Mouse (Mus musculus): ENCODE measurements around the gene Ndrg4.
"Not testable (repeated sequence)": the region's sequence is repeated elsewhere in the genome, so short reads cannot be mapped to it uniquely, and the experiment has no call there.

Gene Ndrg4

DNA sequence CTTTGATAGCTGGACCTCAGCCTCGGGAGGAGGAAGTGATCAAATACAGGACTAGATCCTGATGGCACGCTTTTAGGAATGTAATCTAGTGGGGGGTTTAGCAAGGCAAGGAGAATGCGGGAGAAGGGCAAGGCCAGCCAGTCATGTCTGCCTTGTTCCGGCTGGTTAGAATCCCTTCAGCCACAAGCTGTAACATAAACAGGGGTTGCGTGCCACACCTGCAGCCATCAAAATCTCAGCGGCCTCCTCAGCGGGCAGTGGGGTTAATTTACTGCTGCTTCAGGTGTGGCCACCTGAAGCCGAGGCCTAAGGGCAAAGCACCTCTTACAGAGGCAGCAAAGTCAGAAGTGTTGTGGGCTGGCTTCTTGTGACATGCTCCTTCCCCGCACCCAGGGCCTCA is at the start of gene Ndrg4:
Gene Ndrg4, plus strand, starts transcription at position 350 of the 400 bp plus-strand sequence.
- in situ Hi-C loops (cut with MboI, MseI) = no loop called here

DNA sequence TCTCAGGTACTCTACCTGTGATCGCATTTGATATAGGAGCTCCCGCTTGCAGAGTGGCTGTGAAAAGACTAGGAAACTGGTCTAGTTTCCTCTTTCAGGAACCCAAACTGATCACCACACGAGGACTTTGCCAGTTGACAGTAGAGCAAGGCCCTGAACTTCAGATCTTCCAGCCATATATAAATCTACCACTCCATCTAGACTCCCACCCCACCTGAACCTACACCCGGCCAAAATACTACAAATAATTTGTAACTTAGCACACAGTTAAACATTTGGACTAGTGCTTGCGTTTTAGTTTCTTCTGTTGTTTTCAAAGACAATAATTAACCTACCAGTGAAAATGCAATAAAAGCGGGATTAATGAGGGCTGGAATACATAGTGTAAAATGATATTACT is 43.9 kb upstream of the Ndrg4 start:
- in situ Hi-C loops (cut with MboI, MseI) = no loop called here

DNA sequence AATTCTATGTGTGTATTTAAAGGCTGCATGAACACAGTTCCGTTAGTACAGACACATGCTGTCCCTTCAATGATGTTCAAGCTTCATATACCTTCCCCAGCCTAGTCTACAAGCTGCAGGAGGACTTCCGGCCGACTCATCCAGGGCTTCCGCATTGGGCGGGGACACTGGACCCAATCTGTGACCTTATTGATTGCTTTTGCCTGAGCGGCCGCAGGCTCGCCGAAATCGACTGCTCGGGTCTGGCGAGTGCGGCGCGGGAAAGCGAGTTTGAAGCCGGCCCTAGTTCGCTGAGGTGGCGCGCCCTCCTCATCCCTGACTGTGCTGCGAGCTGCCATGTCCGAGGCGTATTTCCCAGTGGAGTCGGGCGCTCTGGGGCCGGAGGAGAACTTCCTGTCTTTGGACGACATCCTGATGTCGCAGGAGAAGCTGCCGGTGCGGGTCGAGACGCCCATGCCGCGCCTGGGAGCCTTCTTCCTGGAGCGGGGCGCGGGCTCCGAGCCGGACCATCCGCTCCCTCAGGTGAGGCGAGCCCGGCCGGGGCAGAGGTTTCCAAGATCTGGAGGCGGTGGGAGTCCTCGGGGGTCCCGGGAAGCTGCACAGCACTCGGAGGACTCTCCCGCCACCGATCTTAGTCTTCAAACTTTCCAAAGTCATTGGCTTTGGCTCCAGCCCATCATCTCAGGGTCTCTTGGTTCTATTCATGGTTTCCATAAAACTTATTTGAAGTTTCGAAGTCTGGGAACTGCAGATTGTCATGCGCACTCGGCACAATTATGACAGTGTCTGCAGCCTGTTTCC is 43.3 kb upstream of the Ndrg4 start, which contains the start of gene Gins3:
Gene Gins3, plus strand, starts transcription at position 192 of the 801 bp plus-strand sequence.
- in situ Hi-C loops (cut with MboI, MseI) = no loop called here

DNA sequence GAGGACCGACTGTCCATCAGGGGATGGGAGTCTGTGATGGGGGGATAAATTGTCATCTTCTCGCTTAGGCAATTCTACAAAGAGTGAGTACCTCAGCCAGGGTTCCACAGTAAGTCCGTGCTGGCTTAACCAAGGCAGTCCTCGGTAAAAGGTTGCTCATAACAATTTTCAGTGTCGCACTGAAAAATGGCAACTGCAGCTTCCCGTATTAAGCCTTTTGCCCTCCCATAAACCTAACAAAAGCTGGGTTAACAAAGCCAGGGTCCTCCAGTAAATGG is 42.8 kb upstream of the Ndrg4 start:
- in situ Hi-C loops (cut with MboI, MseI) = no loop called here

DNA sequence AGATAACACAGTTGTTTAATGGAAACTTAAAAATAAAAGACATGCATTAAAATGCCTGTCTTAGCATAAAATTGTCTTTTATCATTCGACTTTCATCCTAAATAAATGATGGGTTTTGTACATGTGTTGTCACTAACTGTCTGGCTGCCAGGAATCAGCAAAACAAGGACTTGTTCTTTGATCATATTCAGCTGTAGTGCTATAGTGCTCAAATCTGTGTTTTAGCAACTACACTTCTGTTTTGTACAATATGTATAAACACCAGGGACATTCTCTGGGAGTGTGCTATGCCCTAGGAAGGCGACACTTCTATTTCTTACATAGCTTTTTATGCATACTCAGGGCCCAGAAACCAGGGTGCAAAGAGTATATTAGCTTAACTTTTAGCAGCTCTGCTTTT is 31.8 kb upstream of the Ndrg4 start:
- in situ Hi-C loops (cut with MboI, MseI) = no loop called here

DNA sequence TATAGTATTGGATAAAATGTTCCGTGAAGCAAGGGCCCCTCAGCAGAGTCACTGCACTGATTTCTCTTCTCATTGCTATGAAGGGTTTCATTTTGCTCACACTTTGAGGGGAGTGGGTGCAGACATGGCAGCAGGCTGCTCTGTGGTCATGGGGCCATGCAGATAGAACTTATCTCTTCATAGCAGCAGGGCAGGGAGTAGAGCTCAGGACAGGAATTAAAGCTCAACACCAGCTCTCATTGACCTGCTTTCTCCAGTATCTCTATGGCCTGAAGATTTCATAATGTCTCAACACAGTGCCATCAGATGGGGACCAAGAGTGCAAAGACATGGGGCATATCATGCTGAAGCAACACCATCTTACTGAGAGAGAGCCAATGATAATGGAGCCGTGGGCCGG is 28.5 kb upstream of the Ndrg4 start:
- in situ Hi-C loops (cut with MboI, MseI) = no loop called here

DNA sequence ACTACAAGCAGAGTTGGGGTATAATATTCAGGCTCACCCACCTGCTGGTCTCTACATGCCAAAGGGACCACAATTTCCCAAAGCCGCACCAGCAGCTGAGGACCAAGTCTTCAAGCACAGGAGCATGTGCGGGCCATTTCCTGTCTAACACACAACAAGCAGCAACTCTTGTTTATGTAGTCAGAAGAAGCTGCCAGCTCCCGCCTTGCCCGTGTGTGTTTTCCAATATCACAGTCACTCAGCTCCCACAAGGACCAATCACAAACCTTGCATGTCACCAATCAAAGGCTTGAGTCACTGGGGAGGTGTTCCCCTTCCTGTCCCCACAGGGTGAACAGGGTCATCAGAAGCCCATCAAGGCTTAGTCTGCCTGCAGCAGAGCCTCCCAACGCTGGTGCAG is 23.4 kb upstream of the Ndrg4 start:
- in situ Hi-C loops (cut with MboI, MseI) = no loop called here

DNA sequence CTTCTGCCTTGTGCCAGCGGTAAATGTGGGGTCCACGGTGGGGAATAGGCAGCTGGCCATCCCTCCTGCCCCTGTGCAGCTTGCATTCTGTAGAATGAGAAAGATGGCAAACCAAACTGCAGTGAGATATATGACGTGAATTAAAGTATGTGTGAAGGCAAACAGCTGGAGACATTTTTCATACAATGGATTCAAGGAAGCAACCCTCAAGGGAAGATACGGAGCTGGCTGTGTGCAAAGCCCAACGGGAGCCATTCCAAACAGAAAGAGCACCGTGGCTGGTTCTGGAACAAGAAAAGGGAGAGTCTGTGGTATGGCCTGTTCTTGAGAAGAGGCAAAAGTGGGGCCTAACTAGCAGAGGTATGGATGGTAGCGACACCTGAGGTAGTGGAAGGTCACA is 20.9 kb upstream of the Ndrg4 start:
- in situ Hi-C loops (cut with MboI, MseI) = no loop called here

DNA sequence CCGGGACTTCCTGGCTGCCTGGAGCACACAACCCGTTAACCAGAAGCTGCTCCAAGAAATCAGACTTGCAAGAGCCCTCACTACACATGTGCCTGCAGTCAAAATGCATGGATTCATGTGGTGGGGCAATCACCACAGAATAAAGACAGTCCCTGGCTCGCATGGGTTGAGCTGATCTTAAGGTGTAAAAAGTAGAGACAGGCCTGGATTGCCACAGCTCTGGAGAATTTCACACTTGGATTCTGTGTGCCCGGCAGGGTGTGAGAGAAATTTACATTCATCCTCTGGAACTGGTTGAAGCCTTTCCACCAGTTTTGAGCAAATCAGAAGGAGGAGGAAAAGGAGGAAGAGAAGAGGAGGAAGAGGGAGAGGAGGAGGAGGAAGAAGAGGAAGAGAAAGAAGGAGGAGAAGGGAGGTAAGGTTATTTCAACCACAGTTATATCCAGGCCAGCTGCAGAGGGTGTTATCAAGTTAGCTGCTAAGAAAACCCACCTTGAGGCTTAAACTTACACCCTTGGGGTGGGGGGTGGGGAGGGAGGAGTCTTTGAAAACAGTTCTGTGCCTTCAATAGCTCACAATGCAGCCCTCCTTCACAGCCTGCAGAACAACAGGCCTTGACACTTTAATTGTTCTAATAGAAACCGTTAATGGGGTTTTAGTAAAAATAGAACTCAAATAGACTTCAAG is 20.3 kb upstream of the Ndrg4 start:
- in situ Hi-C loops (cut with MboI, MseI) = no loop called here

DNA sequence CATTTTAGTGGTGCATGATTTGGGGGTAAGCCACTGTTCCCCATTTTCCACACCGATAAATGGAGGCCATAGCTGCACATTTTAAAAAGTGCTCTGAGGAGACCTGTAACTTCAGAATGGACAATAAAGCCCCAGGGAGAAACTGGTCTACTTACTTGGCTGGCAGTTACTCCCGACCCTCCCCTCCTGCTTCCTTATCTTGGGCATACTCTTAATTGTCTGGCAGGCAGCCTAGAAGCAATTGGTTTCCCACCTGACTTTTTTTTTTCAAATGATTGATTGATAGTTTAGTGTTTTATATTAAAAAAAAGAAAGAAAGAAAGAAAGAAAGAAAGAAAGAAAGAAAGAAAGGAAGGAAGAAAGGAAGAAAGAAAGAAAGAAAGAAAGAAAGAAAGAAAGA is 19.3 kb upstream of the Ndrg4 start:
- in situ Hi-C loops (cut with MboI, MseI) = no loop called here

DNA sequence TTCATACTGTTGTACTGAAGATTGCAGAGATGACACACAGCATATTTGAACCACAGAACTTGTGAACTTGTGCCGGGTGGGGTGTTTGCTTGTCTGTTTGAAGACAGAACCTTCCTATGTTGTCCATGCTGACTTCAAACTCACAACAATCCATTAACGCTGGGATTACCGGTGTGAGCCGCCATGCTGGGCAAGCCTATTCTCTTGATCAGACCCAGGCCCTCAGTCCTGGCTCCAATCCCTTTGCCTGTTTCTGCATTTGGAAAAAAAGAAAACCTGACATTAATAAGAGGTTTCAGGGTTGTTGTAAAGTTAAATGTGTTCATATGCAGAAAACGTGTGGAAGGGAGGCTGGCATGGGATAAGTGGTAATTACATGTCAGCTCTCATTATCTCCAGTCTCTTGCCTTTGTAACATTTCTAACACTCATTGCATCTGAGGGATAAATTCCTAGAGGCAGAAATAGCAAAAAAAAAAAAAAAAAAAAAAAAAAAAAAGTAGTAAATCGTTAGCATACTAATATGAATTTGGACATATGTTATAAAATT is 16.4 kb upstream of the Ndrg4 start:
- in situ Hi-C loops (cut with MboI, MseI) = no loop called here

DNA sequence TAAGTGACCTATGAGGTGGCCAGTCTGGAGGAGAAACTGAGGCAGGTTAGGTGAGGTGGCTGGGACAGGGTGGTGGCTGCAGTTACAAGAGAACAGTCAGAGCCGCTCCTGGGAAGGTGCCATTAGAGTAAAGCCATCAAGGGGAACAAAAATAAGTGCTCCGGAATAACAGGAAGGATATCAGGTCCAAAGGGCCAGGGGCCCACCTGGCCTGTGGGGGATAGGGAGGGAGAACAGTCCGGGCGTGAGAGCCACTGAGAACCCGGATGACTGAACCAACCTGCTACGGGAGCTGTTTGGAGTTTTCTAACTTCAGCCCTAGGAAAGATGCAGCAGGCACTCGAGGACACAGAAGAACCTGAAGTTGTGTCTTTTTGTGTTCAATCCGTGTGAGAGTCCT is 15.7 kb upstream of the Ndrg4 start:
- in situ Hi-C loops (cut with MboI, MseI) = no loop called here

DNA sequence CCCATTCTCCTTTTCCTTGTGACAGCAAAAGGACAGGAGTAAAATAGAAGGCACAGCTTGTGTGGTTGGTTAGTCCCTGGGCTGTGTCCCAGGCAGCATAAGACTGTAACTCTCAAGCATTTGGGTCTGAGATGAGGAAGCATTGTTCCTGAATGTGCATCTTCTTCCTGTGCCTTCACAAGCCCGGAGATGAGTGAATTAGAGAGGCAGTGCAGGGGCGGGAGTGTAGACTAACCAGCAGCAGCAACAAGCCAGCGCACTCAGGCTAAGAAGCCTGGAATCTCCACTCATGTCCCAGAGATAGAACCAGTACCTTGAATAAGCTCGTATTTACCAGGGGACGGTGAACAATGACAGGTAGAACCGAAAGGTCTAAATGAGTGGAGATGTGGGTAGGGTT is 15.2 kb upstream of the Ndrg4 start:
- in situ Hi-C loops (cut with MboI, MseI) = no loop called here

DNA sequence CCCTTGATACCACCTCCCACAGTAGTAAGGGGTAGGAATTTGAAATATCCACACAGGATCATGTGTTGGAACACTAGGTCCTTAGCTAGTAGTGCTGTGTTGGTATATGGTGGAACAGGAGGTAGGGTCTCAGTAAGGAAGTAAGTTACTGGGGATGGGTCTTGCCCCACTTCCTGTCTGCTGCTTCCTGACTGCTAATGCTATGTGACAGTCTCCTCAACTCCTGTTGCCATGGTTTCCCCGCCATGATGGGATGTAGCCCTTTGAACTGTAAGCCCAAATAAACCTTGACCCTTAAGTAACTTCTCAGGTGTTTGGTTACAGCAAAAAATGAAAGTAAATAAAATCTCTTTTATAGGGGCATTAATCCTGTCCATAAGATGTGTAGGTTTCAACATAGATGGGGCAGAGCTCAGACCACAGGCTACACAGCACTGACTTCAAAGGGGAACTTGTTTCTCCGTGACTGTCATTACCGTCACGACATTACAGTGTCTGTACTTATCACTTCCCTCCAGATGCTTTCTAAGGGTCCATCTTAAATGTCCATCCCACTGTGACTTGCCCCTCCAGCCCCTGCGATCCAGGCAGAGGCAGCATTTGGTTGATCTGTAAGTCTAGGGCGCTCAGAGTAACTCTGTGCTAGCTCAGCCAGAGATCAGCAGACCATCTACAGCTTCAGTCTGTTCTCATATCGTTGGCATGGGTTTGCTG is 13.7 kb upstream of the Ndrg4 start:
- in situ Hi-C loops (cut with MboI, MseI) = no loop called here

DNA sequence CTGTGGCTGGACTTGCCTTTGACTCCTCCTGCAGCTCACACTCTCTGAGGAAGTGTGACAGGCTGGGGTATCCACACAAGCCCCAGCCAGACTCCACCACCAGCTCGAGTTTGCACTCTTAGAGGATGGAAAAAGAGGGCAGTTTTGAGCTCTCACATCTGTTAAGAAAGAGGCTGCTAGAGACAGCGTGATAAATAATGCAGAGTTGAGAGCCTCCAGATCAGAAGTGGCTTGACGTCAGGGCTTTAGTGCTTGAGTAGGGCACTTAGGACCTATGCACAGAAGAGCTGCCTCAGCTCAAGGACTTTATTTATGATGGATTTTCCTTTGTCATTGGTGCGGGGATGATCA is 13.2 kb upstream of the Ndrg4 start:
- in situ Hi-C loops (cut with MboI, MseI) = no loop called here

DNA sequence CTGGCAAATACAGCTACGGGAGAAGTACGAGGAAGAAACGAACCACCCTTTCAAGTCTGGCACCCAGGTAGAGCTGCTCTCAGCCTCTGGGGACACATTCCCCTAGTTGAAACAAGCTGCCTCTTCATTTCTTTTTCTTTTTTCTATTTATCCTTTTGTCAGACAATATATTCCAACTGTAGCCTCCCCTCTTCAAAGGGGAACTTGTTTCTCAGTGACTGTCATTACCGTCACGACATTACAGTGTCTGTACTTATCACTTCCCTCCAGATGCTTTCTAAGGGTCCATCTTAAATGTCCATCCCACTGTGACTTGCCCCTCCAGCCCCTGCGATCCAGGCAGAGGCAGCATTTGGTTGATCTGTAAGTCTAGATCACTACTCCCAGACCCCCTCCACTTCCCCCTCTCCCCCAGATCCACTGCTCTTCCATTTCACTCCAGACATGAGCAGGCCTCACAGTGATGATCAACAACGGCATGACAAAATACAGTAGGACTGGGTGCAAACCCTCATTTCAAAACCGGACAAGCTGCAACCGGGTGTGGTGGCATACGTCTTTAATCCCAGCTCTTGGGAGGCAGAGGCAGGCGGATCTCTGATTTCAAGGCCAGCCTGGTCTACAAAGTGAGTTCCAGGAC is 10.8 kb upstream of the Ndrg4 start:
- in situ Hi-C loops (cut with MboI, MseI) = not testable (repeated sequence)

DNA sequence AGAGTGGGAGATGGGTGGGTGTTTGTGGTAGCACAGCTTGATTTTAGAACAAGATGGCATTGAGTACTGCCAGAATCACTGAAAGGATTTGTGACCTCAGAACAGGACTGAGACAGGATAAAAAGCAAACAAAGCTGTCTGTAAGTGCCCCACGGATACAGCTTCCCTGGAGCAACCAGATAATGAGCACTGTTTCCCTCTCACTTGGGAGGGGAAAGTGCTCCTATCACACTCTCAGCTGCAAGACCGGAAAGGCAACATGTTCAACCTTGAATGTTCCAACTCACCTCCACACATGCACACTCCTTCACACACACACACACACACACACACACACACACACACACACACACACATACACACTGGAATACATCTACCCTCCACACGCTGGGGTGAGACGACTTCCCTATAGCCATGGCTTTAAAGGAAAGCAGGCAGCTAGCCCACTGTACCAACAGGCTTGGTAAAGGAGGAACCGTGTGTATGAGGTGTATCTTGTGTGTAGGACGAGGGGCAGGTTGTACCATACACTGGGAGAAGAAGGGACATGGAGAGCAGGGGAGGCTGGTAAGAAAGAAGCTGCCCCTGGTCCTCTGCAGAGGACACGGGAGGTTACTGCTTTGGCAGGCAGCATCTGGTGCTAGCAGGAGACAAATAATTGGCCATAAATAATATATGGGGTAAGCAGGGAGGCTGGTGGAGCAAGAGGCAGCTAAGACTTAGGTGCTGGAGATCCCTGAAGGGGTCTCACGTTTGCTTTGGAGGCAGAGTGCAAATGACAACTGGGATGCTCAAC is 8.4 kb upstream of the Ndrg4 start:
- in situ Hi-C loops (cut with MboI, MseI) = no loop called here

DNA sequence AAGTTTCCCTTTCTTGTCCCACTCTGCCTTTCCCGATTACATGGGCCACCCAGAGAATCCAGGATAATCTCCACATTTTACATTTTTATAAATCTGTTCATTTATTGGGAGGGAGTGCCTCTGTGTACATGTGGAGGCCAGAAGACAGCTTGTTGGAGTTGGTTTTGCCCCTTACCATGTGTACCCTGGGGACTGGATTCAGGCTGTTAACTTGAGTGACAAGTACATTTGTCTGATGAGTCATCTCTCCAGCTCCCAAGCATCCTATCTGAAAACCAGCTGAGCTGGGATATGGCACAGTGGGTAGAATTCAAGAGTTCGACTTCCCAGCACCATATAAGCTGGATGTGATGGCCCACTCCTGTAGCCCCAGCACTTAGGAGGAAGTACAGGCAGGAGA is 6.8 kb upstream of the Ndrg4 start:
- in situ Hi-C loops (cut with MboI, MseI) = no loop called here

DNA sequence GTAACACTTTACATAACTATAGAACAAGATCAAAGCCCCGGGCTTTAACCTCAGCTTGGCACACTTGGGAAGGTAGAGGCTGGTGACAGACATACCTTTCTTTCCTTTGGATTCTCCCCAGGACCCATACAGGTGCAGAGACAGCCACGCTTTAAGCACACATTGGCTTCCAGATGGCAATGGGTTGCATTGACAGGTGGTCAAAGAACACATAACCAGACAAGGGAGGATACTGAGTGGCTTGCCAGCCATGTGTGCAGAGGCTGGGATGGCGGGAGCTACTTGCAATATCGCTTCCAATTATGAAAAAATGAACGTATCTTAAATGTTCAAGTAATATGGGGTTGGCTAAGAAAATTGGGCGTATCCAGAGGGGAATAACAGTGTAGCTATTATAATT is 4.9 kb upstream of the Ndrg4 start:
- in situ Hi-C loops (cut with MboI, MseI) = no loop called here

DNA sequence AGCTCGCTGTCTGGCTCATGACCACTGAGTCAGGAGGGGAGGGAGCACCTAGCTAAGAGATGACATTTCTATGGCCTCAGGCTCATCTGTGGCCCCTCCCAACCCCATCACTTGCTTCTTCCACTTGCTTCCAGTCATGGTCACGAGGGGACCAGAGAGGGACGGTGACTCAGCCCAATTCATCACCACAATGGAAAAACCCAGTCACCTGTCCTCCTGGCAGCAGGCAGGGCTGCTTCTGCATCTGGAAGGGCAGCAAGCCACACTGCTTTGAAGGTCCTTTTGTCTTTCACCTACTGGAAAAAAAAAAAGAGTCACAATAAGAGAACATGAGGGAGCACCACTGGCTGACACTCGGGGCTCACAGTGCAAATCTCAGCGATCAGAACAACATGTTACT is 4.0 kb upstream of the Ndrg4 start:
- in situ Hi-C loops (cut with MboI, MseI) = no loop called here

DNA sequence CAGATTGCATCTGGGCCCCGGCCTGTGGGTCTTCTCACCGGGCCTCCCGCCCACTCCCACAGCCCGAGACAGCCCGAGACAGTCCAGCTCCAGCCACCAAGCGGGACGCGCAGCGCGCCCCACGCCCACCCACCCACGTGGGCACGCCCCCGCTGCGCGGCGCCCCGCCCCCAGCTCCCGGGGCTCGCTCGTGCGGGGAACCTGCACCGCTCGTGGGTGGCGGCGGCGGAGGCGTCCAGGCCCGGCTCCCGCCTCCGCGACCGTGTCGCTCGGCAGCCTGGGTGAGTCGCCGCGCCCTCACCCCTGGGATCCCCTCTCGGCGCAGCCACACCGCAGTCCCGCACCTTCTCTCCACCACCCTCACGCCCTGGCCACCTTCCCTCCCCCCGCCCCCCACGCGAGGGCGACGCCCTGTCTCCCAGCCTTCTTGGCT is 827 bp downstream of the Ndrg4 start:
- in situ Hi-C loops (cut with MboI, MseI) = no loop called here
